Mouse (Mus musculus) olfactory bulb, adult 2 months (tissue): ENCODE measurements around the gene Tuba4a.

Experiments
- CTCF ChIP-seq: fragments of 200-500 bp; IDR thresholded peaks from 2 replicates; pipeline ENCODE4 v1.5.1; 2012; ENCODE audit warnings: low read depth, mild to moderate bottlenecking, low read length, moderate library complexity; ENCODE audit not compliant: insufficient read depth
- POLR2A ChIP-seq: fragments of 200-500 bp; IDR thresholded peaks from 2 replicates; pipeline ENCODE4 v1.6.1; 2012; ENCODE audit warnings: mild to moderate bottlenecking, low read depth, low read length, moderate library complexity; ENCODE audit not compliant: insufficient read depth

DNA sequence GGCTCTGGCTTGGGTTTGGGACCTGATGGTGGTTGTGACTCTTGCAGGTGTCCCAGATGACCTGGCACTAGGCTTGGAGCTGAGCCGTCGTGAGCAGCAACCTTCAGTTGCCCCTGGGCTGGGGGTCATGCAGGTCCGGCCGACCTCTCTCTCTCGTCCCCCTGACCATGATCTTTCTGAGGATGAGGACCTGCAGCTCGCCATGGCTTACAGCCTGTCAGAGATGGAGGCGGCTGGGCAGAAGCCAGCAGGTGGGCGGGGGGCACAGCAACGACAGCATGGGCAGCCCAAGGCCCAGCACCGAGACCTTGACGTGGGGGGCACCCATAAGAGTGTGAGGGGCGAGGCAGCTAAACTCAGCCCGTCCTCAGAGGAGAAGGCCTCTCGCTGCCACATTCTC is 23.7 kb upstream of the Tuba4a start:
- TF ChIP-seq CTCF, result no peak
- no peak for TF ChIP-seq POLR2A
